Mouse (Mus musculus) neural tube, embryonic 12.5 days (tissue): ENCODE data around the gene 4930430F08Rik. TPM values are rescaled to one million over a fixed set of nuclear protein-coding genes. Genes with fewer than 3 reads are reported as not detected.
A peak's percentile ranks its signal among the peaks of the same experiment; 100 is the strongest.

Source experiments
- ATAC-seq: fragments of 200-750 bp; cut with Nextera tagmentation; 2 replicates; pipeline ENCODE4 v1.8.0; 2017; ENCODE audit warnings: low read depth, mild to moderate bottlenecking, moderate TSS enrichment, moderate library complexity; ENCODE audit not compliant: low FRiP score
- H3K27ac ChIP-seq: fragments of 300-500 bp; sonication (generic); 2 replicates; pipeline ENCODE4 v1.5.1; 2016
- H3K27me3 ChIP-seq: fragments of 300-500 bp; sonication (generic); replicated peaks from 2 replicates; pipeline ENCODE4 v1.6.1; 2016; ENCODE audit warnings: mild to moderate bottlenecking
- H3K36me3 ChIP-seq: fragments of 300-500 bp; sonication (generic); 2 replicates; pipeline ENCODE4 v1.6.1; 2016; ENCODE audit warnings: mild to moderate bottlenecking
- H3K4me1 ChIP-seq: fragments of 300-500 bp; sonication (generic); 2 replicates; pipeline ENCODE4 v1.6.1; 2016
- H3K4me2 ChIP-seq: fragments of 300-500 bp; sonication (generic); replicated peaks from 2 replicates; pipeline ENCODE4 v1.6.1; 2016; ENCODE audit warnings: mild to moderate bottlenecking
- H3K4me3 ChIP-seq: fragments of 300-500 bp; sonication (generic); 2 replicates; pipeline ENCODE4 v1.5.1; 2016
- H3K9ac ChIP-seq: fragments of 300-500 bp; sonication (generic); 2 replicates; pipeline ENCODE4 v1.6.1; 2016; ENCODE audit warnings: mild to moderate bottlenecking
- H3K9me3 ChIP-seq: fragments of 300-500 bp; sonication (generic); 2 replicates; pipeline ENCODE4 v1.6.1; 2016; ENCODE audit warnings: mild to moderate bottlenecking
- WGBS: fragments of 180-500 bp; shearing (Covaris S2); methylation state at CpG from one replicate; pipeline ENCODE4 v1.1.7; 2016; 5-methylcytosine and 5-hydroxymethylcytosine counted together
- polyA plus RNA-seq: library from polyadenylated mRNA; unstranded; fragments of >200 nt; fragmentation: Nextera tagmentation; extraction: Ambion mirVana; gene quantifications from 2 replicates; pipeline ENCODE4 v1.2.1, GENCODE M21; 2016

The 4930430F08Rik gene
- 11.3 and 12.3 TPM in 2 replicates for polyA plus RNA-seq

DNA sequence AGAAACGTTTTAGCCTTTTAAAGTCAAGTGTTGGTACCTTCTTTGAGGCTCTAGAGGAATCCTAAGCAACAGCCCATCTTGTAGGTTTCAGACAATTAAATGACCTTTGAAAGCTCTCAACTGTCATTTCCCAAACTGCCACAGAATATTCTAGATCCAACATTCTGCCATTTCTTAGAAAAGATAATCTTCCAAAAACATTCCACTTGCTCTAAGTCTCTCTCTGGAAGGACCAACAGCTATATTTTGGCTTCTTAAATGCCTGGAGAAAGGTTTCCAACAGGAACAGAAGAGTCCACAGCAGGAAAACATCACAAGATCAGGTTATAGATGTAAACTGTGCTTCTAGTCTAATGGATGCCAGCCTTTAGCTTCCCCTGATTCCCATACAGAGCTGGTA lies at the start of gene 4930430F08Rik, which contains the start of gene 1700017N19Rik:
4930430F08Rik (minus strand) TSS at position 101 of the 400 bp plus-strand sequence.
1700017N19Rik (plus strand) TSS at position 162 of the 400 bp plus-strand sequence.
- H3K9me3 ChIP-seq: no peaks in the 10 kb centered on the region
- 78% methylated on average over 1 of the region's 1 CpGs for WGBS
- H3K36me3 ChIP-seq: no peaks in the 10 kb centered on the region
- H3K4me3 ChIP-seq: peak within 1 kb of the TSS; percentile 58; the same call in 1 of the 2 replicates
- no peak within 1 kb of the TSS for H3K9ac ChIP-seq
- no peak for ATAC-seq
- no peak within 1 kb of the TSS for H3K27ac ChIP-seq
- H3K4me1 ChIP-seq: no peaks in the 10 kb centered on the region
- H3K4me2 ChIP-seq: peak within 1 kb of the TSS; percentile 66
- no peaks in the 10 kb centered on the region for H3K27me3 ChIP-seq

DNA sequence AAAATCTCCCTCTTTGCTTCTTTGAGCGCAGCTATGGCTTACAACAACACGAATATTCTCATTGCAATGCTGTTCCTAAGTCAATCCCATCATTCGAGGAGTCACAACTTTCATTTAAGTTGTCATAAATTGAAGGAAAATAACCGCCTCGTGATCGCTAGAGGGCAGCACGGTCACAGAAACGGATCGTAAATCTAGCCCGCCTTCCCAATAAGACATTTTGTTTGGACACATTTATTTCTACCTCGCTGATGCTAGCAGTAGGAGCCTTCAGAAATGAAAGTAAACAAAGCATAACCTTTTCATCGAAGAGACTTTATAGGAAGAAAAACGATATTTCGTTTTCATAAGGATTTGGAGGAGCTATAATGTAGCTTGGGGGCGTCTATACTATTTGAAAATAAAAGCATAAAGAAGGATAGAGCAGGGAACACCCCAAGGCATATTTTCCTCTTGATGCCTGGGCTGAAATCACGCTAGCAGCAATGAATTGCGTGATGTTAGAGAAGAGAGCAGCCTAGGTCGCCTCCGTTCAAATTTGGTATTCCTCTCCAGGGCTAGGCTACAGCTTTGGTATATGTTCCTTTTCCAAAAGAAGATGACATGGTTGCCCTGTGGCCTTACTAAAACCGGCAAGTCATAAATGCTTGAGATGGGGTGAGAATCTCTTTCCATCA lies 39.7 kb upstream of the 4930430F08Rik start:
- Histone ChIP-seq H3K27me3 (no peaks in the 10 kb centered on the region), H3K9ac (no peak overlapping the region), H3K4me2 (peak overlapping the region; percentile 38), H3K27ac (no peak overlapping the region), H3K4me3 (no peak overlapping the region), H3K4me1 (no peaks in the 10 kb centered on the region), H3K36me3 (no peaks in the 10 kb centered on the region), H3K9me3 (no peaks in the 10 kb centered on the region)
- no peak for ATAC-seq
- 31% methylated on average over 20 of the region's 20 CpGs for WGBS

DNA sequence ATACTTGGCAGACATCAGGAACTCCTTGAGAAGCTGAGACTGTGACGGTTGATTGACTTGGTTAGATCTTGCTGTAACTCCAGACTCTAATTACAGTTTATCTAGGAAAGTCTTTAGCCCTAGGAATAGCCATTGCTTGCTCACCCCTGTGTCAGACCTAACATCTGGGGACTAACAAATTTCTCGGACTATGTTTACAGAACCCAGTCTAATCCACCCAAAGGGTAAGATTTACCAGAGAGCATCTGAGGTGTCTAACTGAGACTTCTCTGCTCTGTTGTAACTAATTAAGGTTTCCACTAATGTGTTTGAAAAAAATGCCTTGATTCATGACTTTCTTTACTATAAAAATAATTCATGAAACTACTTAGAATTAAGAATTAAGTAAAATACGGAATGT lies 32.3 kb upstream of the 4930430F08Rik start:
- ATAC-seq: no peak
- Histone ChIP-seq H3K27me3 (no peaks in the 10 kb centered on the region), H3K4me3 (no peak overlapping the region), H3K27ac (no peak overlapping the region), H3K4me2 (no peak overlapping the region), H3K9me3 (no peaks in the 10 kb centered on the region), H3K4me1 (no peaks in the 10 kb centered on the region), H3K36me3 (no peaks in the 10 kb centered on the region), H3K9ac (no peak overlapping the region)
- 80% methylated on average over 3 of the region's 3 CpGs for WGBS

DNA sequence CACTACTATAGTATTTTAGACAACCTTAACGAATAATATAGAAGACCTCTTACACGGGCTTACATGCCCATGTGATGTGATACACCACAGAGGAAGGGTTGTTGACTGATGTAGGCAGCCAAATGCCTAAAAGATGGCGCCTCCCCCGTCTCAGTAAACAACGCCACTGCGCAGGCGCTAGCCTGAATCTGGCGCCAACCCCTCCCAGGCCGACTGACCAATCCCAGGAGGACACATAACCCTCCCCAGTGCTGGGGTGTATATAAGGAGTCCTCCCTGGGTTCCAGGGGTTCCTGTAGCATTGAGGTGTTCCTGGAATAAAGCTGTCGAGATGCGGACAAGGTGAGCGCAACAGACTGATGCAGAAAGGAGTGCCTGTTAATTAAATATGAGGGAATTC lies 29.8 kb upstream of the 4930430F08Rik start:
- H3K9me3 ChIP-seq: no peaks in the 10 kb centered on the region
- H3K4me2 ChIP-seq: no peak overlapping the region
- H3K27me3 ChIP-seq: no peaks in the 10 kb centered on the region
- H3K4me3 ChIP-seq: no peak overlapping the region
- ATAC-seq: no peak
- H3K4me1 ChIP-seq: no peaks in the 10 kb centered on the region
- no peak overlapping the region for H3K9ac ChIP-seq
- no peaks in the 10 kb centered on the region for H3K36me3 ChIP-seq
- no peak overlapping the region for H3K27ac ChIP-seq
- 93% methylated on average over 12 of the region's 12 CpGs for WGBS

DNA sequence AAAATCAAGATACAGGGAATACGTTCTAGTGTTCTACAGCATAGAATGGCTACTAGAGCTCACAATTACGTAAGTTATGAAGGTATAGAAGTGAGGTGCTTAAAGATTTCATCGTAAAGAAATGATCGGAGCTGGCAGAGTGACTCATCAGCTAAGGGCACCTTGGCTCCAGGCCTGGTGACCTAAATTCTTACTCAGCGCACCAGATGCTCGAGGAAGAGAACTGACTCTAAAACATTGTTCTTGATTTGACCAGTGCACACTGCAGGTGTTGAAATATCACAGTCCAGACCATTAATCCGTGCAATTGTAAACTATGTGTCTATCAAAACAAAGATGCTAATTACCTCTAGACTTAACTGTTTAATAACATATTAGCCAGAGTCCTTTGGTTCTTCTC lies 29.3 kb upstream of the 4930430F08Rik start:
- 91% methylated on average over 7 of the region's 7 CpGs for WGBS

DNA sequence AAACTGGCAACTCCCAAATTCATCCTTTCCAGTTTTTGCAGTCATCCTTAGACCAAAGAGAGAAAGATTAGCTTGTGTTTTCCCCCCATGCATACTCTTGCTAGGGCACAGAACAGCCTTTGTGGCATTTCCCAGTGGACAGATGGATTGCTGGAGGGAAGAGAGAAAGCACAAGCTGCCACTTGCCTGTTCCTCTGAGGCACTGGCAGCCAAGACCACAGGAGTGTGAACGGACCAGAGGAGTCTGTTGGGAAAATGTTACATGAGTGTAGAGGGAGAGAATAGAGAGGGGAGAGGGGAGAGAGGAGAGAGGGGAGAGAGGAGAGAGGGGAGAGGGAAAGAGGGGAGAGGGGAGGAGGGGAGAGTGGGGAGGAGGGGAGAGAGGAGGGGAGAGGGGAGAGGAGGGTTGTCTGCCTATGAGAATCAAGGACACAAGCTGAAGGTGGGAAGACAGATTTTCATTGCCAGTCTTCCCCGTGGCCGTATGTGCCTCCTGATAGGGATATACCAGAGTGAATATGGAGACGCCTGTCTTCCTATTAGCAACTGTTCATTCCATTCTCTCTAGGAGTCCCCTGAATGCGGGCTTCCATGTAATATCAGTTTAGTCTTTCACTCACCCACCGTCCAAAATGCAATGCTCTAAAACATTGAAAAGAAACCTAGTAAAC lies 27.1 kb upstream of the 4930430F08Rik start:
- Histone ChIP-seq H3K27me3 (no peaks in the 10 kb centered on the region), H3K4me1 (no peaks in the 10 kb centered on the region), H3K36me3 (no peaks in the 10 kb centered on the region), H3K4me3 (no peak overlapping the region), H3K4me2 (no peak overlapping the region), H3K27ac (no peak overlapping the region), H3K9me3 (no peaks in the 10 kb centered on the region), H3K9ac (no peak overlapping the region)
- no peak for ATAC-seq
- WGBS: 74% methylated on average over 6 of the region's 6 CpGs

More for the DNA sequence above, 29.3 kb upstream of the 4930430F08Rik start:
- Histone ChIP-seq H3K9me3 (no peaks in the 10 kb centered on the region), H3K9ac (no peak overlapping the region), H3K27ac (no peak overlapping the region), H3K36me3 (no peaks in the 10 kb centered on the region), H3K4me1 (no peaks in the 10 kb centered on the region), H3K4me3 (no peak overlapping the region), H3K27me3 (no peaks in the 10 kb centered on the region), H3K4me2 (no peak overlapping the region)
- no peak for ATAC-seq

DNA sequence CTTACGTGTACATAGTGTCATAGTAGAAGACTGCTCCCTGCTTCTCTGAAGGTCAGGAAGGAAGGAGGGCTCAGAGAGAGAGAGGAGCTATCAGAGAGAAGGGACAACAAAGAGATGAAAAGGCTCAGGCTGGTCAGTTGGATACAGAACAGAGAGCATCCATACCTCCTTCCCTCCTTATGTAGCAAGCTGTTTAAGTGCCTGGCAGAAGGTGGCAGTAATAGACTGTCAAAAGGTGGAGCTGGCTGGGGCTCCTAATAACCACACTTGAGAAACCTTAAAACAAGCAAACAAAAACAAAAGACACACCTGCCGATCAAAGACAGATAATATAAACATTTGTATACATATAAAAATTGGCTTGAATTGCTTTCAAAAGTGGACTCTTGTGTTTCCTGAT lies 14.0 kb upstream of the 4930430F08Rik start:
- 0 out of 2 replicates have a peak, but pooled peaks have one; percentile 50 for ATAC-seq
- H3K4me1 ChIP-seq: no peaks in the 10 kb centered on the region
- no peak overlapping the region for H3K4me3 ChIP-seq
- no peaks in the 10 kb centered on the region for H3K36me3 ChIP-seq
- no peak overlapping the region for H3K9ac ChIP-seq
- no peak overlapping the region for H3K27ac ChIP-seq
- 72% methylated on average over 2 of the region's 2 CpGs for WGBS
- no peak overlapping the region for H3K4me2 ChIP-seq
- H3K27me3 ChIP-seq: no peaks in the 10 kb centered on the region
- H3K9me3 ChIP-seq: no peaks in the 10 kb centered on the region

DNA sequence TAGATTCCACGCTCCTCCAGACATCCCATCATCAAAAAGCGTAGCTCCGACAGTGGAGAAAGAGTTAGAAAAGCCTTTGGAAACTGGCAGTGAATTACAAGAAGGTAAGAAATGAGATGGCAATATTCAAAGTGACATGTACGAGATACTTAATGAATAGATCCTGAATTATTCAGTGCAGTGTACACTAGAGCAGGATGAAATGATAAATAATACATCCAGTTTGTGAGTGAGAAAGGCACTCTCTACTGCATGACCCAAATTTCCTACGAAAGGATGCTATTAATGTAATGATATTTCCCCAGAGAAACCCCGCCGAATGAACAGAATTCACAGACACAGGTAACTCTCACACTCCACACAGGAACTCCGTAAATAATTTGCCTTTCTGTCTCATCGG lies 13.3 kb upstream of the 4930430F08Rik start:
- Histone ChIP-seq H3K9me3 (no peaks in the 10 kb centered on the region), H3K4me1 (no peaks in the 10 kb centered on the region), H3K4me3 (no peak overlapping the region), H3K4me2 (no peak overlapping the region), H3K36me3 (no peaks in the 10 kb centered on the region), H3K9ac (no peak overlapping the region), H3K27ac (no peak overlapping the region), H3K27me3 (no peaks in the 10 kb centered on the region)
- WGBS: 84% methylated on average over 9 of the region's 9 CpGs
- no peak for ATAC-seq

DNA sequence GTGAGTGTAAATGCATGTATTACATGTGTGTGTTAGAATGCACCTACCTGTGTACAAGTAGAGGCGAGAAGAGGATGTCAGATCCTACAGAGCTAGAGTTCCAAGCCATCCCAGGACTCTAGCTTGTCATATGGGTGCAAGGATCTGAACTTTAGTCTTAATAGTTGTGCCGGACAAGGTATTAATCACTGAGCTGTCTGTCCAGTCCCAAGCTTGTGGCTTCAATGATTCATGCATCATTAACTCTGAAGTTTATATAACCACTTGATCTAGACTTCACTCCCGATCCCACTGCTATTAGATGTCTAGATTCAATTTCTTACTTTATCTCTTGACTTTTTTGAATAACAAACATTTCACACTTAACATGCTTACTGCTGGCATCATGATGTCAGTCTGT lies 8.1 kb upstream of the 4930430F08Rik start:
- 74% methylated on average over 3 of the region's 3 CpGs for WGBS
- Histone ChIP-seq H3K27ac (no peak overlapping the region), H3K36me3 (no peaks in the 10 kb centered on the region), H3K4me1 (no peaks in the 10 kb centered on the region), H3K4me2 (no peak overlapping the region), H3K4me3 (no peak overlapping the region), H3K9me3 (no peaks in the 10 kb centered on the region), H3K27me3 (no peaks in the 10 kb centered on the region), H3K9ac (no peak overlapping the region)
- no peak for ATAC-seq

DNA sequence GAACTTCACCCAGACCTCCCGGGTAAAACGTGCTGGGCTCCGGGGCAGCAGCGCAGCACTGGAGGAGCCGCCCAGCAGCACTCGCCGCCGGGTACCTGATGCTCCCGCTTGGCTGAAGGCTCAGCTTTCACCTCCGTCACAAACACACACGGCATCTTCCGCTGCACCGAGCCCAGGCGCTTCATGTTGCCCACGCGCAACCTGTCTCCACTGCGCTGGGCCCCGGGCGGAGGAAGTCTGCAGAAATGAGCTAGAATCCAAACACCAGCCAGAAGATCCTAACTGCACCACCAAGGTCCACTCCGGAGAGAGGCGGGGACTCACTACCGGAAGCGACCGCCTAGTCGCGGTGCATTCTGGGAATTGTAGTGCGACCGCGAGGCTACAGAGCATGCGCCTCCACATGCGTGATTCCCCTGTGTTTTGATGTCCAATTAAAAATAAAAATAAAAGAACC lies 1.3 kb downstream of the 4930430F08Rik start:
- H3K9ac ChIP-seq: peak overlapping the region; percentile 64
- no peaks in the 10 kb centered on the region for H3K4me1 ChIP-seq
- peak overlapping the region; percentile 58 for H3K4me3 ChIP-seq
- peak overlapping the region; percentile 66 for H3K4me2 ChIP-seq
- ATAC-seq: peak; percentile 99
- WGBS: 0% methylated on average over 31 of the region's 31 CpGs
- H3K27me3 ChIP-seq: no peaks in the 10 kb centered on the region
- peaks cover 4% of the 10 kb centered on the region; the same call in 1 of the 2 replicates for H3K36me3 ChIP-seq
- H3K27ac ChIP-seq: 0 out of 2 replicates have a peak overlapping the region, but pooled peaks have one; percentile 28
- no peaks in the 10 kb centered on the region for H3K9me3 ChIP-seq

DNA sequence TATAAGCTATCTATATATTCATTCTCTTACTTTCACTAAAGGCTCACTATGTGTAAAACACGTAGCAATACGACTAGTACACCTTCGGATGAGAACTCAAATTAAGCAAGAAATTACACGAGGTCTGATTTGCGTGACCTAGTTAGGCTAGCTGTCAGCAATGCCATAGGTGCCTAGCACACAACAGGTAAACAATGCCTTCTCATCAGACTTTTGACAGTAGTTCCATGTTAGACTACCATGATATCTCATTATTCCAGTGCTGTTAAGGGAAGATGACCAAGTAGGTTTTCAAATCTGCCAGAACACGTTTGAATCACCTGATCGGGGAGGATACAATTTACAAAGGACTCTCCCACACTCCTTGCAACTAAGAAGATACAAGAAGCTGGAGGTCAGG lies 1.7 kb downstream of the 4930430F08Rik start:
- H3K4me3 ChIP-seq: peak overlapping the region; percentile 58
- peaks cover 4% of the 10 kb centered on the region; the same call in 1 of the 2 replicates for H3K36me3 ChIP-seq
- WGBS: 50% methylated on average over 7 of the region's 7 CpGs
- H3K4me2 ChIP-seq: peak overlapping the region; percentile 66
- no peaks in the 10 kb centered on the region for H3K9me3 ChIP-seq
- H3K27ac ChIP-seq: no peak overlapping the region
- H3K27me3 ChIP-seq: no peaks in the 10 kb centered on the region
- peak; percentile 50 for ATAC-seq
- H3K9ac ChIP-seq: peak overlapping the region; percentile 64
- H3K4me1 ChIP-seq: no peaks in the 10 kb centered on the region

DNA sequence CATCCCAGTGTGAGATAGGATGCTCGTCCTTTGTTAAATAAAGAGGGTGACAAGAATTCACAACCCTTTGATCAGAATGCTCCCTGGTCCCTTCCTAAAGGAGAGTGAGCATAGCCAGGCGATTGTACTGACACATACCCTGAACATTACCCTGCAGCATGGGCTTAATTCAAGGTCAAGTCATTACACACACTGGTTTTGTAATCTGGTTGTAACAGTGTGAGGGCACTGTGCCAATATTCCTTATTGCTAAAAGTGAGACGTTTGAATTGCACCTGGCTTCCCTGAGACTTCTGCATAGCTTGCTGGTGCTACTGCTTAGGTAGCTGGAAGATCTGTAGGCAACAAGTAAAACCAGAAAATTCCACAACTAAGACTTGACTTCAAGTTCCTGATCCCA lies 6.0 kb downstream of the 4930430F08Rik start:
- H3K4me2 ChIP-seq: no peak overlapping the region
- no peaks in the 10 kb centered on the region for H3K4me1 ChIP-seq
- no peak for ATAC-seq
- no peaks in the 10 kb centered on the region for H3K27me3 ChIP-seq
- no peak overlapping the region for H3K4me3 ChIP-seq
- no peak overlapping the region for H3K27ac ChIP-seq
- WGBS: 91% methylated on average over 3 of the region's 3 CpGs
- H3K9me3 ChIP-seq: no peaks in the 10 kb centered on the region
- H3K9ac ChIP-seq: no peak overlapping the region
- peaks cover 4% of the 10 kb centered on the region; the same call in 1 of the 2 replicates for H3K36me3 ChIP-seq
